Mouse (Mus musculus) liver, embryonic 14.5 days (tissue): Measurements from ENCODE around the gene Xdh.

ENCODE experiments used
- CTCF ChIP-seq: IDR thresholded peaks from 2 replicates; pipeline ENCODE4 v1.5.1; 2016; ENCODE audit warnings: antibody characterized with exemption, low read depth, control low read depth
- EP300 ChIP-seq: IDR thresholded peaks from 2 replicates; pipeline ENCODE4 v1.6.1; 2016; ENCODE audit warnings: antibody characterized with exemption, low read depth

DNA sequence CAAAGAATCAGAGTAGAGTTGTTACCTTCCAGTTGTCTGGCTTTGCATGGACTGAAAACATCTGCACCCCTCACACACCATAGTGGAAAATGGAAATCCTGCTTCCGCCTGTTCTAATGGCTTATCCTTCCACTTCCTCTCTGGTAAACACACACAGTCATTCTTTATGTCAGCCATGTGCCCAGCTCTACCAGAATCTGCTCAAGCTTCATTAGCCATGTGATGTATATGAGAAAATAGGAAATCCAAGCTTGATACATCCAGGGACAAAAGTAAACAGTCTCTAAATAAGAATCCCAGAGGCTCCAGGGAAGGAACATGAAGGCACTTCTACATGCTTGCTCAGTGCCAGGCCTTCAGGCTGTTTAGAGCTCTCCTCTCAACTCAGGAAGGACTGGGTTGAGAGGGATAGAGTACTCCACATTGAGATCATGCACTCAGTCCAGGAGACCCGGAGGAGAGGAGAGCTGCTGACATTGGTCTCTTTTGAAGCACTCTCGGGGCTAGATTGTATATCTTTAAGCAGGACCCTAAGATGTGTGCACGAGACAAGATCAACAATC is 17.4 kb downstream of the Xdh start:
- TF ChIP-seq EP300 (no peak), CTCF (no peak)
